Comparison of ENCODE assay signal across 11 mouse cellular contexts in the genomic region with DNA sequence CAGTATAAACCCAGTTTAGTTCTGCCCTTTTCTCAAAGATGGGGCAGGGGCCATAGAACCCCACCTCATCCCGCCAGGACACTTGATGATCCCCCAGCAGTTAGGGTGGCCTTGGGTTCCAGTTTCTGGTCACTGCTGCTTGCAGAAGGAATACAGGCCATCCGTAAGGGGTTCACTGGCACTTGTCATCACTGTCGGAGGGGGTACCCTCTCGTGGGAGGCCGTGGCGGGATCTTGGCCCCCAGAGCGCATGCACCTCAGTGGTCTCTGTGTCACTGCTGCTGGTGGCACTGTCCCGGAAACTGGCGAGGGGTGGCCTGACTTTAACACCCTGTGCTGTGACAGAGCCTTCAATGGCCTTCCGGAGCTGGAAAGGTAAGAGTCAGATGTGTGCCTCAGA. TPM values are rescaled to one million over a fixed set of nuclear protein-coding genes. Genes with fewer than 3 reads are reported as not detected.
DNase-seq lines count a peak whose midpoint lies in the region; ATAC-seq and TF ChIP-seq lines count a peak whose summit lies in the region.
"Had no signal": no experiment of that assay in that cellular context is flagged by ENCODE, and none has a peak within 500 bp of the region (broad histone marks: within the 10 kb centered on the region; RNA-seq: fewer than 3 reads in every experiment).

No protein-coding gene starts in this region.

- no peak overlapping the region for H3K9ac ChIP-seq in hindbrain, embryonic 11.5 days (ENCODE audit: low read depth, low read length)
- H3K9ac ChIP-seq in hindbrain, embryonic 13.5 days: no peak overlapping the region
- no peak overlapping the region for H3K9ac ChIP-seq in neural tube, embryonic 13.5 days

- no peak overlapping the region for H3K4me2 ChIP-seq in hindbrain, embryonic 11.5 days (replicated peaks; ENCODE audit: low read depth, low read length)
- H3K4me2 ChIP-seq in hindbrain, embryonic 13.5 days: no peak overlapping the region
- H3K4me2 ChIP-seq in neural tube, embryonic 13.5 days: no peak overlapping the region

- 91% methylated on average over 10 of the region's 10 CpGs for WGBS in cerebellum, adult 2 months
- WGBS in hindbrain, embryonic 11.5 days: 91% methylated on average over 10 of the region's 10 CpGs
- 91% methylated on average over 10 of the region's 10 CpGs for WGBS in hindbrain, embryonic 13.5 days
- WGBS in neural tube, embryonic 13.5 days: 93% methylated on average over 10 of the region's 10 CpGs

- intact Hi-C loops in left cerebral cortex, postnatal 4 days (cut with DNase I): no loop called here

- no peak overlapping the region for H3K27ac ChIP-seq in cerebellum, adult 2 months (ENCODE audit: insufficient read depth, low read length)
- no peak overlapping the region for H3K27ac ChIP-seq in hindbrain, embryonic 11.5 days (ENCODE audit: low read depth, low read length)
- no peak overlapping the region for H3K27ac ChIP-seq in hindbrain, embryonic 13.5 days
- 0 out of 2 replicates have a peak overlapping the region, but pooled peaks have one; percentile 72 for H3K27ac ChIP-seq in neural tube, embryonic 13.5 days (replicated peaks)

- peak; percentile 3; the same call in 1 of the 2 replicates for ATAC-seq in hindbrain, embryonic 11.5 days (ENCODE audit: low FRiP score)
- no peak for ATAC-seq in hindbrain, embryonic 13.5 days (ENCODE audit: low FRiP score)
- no peak for ATAC-seq in neural tube, embryonic 13.5 days (ENCODE audit: low read depth)

- H3K36me3 ChIP-seq in hindbrain, embryonic 11.5 days (ENCODE audit: control insufficient read depth, insufficient read depth, low read length): no peaks in the 10 kb centered on the region
- peaks cover 82% of the 10 kb centered on the region for H3K36me3 ChIP-seq in hindbrain, embryonic 13.5 days
- peaks cover 84% of the 10 kb centered on the region for H3K36me3 ChIP-seq in neural tube, embryonic 13.5 days

- 0 out of 2 replicates have a peak, but pooled peaks have one; percentile 2 for TF ChIP-seq POLR2A in cerebellum, adult 2 months (IDR thresholded peaks at IDR 0.05; ENCODE audit: borderline replicate concordance, insufficient read depth, low read length)

- no peaks in the 10 kb centered on the region for H3K27me3 ChIP-seq in cerebellum, adult 2 months (ENCODE audit: control insufficient read depth, insufficient read depth, low read length)
- no peaks in the 10 kb centered on the region for H3K27me3 ChIP-seq in hindbrain, embryonic 11.5 days (ENCODE audit: control insufficient read depth, insufficient read depth, low read length)
- no peaks in the 10 kb centered on the region for H3K27me3 ChIP-seq in hindbrain, embryonic 13.5 days
- no peaks in the 10 kb centered on the region for H3K27me3 ChIP-seq in neural tube, embryonic 13.5 days

- no peaks in the 10 kb centered on the region for H3K9me3 ChIP-seq in hindbrain, embryonic 11.5 days (ENCODE audit: control insufficient read depth, low read length)
- H3K9me3 ChIP-seq in hindbrain, embryonic 13.5 days: no peaks in the 10 kb centered on the region
- no peaks in the 10 kb centered on the region for H3K9me3 ChIP-seq in neural tube, embryonic 13.5 days
- H3K9me3 ChIP-seq: megakaryocyte, embryonic 14.5 days had no signal

- peaks cover 50% of the 10 kb centered on the region for H3K4me1 ChIP-seq in cerebellum, adult 2 months (ENCODE audit: control insufficient read depth, insufficient read depth, low read length)
- peaks cover 14% of the 10 kb centered on the region for H3K4me1 ChIP-seq in hindbrain, embryonic 11.5 days (replicated peaks; ENCODE audit: control insufficient read depth, insufficient read depth, low read length)
- H3K4me1 ChIP-seq in hindbrain, embryonic 13.5 days (replicated peaks): peaks cover 27% of the 10 kb centered on the region
- H3K4me1 ChIP-seq in neural tube, embryonic 13.5 days (replicated peaks): peaks cover 32% of the 10 kb centered on the region

- no peak overlapping the region for H3K4me3 ChIP-seq in cerebellum, adult 2 months (replicated peaks; ENCODE audit: insufficient read depth, low read depth, low read length)
- H3K4me3 ChIP-seq in hindbrain, embryonic 11.5 days (ENCODE audit: low read depth, low read length): no peak overlapping the region
- no peak overlapping the region for H3K4me3 ChIP-seq in hindbrain, embryonic 13.5 days
- H3K4me3 ChIP-seq in neural tube, embryonic 13.5 days: no peak overlapping the region
- H3K4me3 ChIP-seq: megakaryocyte, embryonic 14.5 days; myocyte had no signal

- no peak for TF ChIP-seq CTCF in cerebellum, adult 2 months (IDR thresholded peaks at IDR 0.05; ENCODE audit: borderline replicate concordance, insufficient read depth, low read depth, low read length)

- no peak for DNase-seq in cerebellum, adult 2 months
- no peak for DNase-seq in cerebellum, postnatal 36 days
- no peak for DNase-seq in hindbrain, embryonic 11.5 days (ENCODE audit: low spot score)
- no peak for DNase-seq in neural tube, embryonic 10.5 days (ENCODE audit: extremely low spot score, low spot score)
- DNase-seq in left cerebral cortex, postnatal 4 days: no peak
- DNase-seq in kidney, adult 9 months: no peak

RNA-seq across cellular contexts. Expression of gene Fam131a, which starts 10.0 kb away (rescaled TPM):
- 123 and 137 TPM in 2 replicates for polyA plus RNA-seq in cerebellum, adult 2 months (2012; rRNA removed)
- polyA plus RNA-seq in hindbrain, embryonic 11.5 days (2014; fragmentation: Nextera tagmentation; extraction: Ambion mirVana): 11.2 and 11.8 TPM in 2 replicates
- 32.7 and 35.1 TPM in 2 replicates for polyA plus RNA-seq in hindbrain, embryonic 13.5 days (2015; fragmentation: Nextera tagmentation; extraction: Ambion mirVana)
- polyA plus RNA-seq in neural tube, embryonic 13.5 days (2015; fragmentation: Nextera tagmentation; extraction: Ambion mirVana): 26.3 and 27.8 TPM in 2 replicates
- total RNA-seq in left cerebral cortex, postnatal 4 days (2021): 100 to 1,000 TPM; 101 to 115 TPM
- total RNA-seq: granulocyte monocyte progenitor cell, adult 5-6 weeks had no signal

RNA-seq across cellular contexts. Expression of gene Polr2h, which starts 14.4 kb away (rescaled TPM):
- 38.6 and 41.2 TPM in 2 replicates for polyA plus RNA-seq in cerebellum, adult 2 months (2012; rRNA removed)
- 103 and 105 TPM in 2 replicates for polyA plus RNA-seq in hindbrain, embryonic 11.5 days (2014; fragmentation: Nextera tagmentation; extraction: Ambion mirVana)
- polyA plus RNA-seq in hindbrain, embryonic 13.5 days (2015; fragmentation: Nextera tagmentation; extraction: Ambion mirVana): 83.5 and 93.7 TPM in 2 replicates
- polyA plus RNA-seq in neural tube, embryonic 13.5 days (2015; fragmentation: Nextera tagmentation; extraction: Ambion mirVana): 89.9 and 92.3 TPM in 2 replicates
- total RNA-seq in left cerebral cortex, postnatal 4 days (2021): 10 to 100 TPM; 30.5 to 32.0 TPM

RNA-seq across cellular contexts. Expression of gene Clcn2, which starts 14.5 kb away (rescaled TPM):
- polyA plus RNA-seq in cerebellum, adult 2 months (2012; rRNA removed): 94.4 and 97.2 TPM in 2 replicates
- polyA plus RNA-seq in hindbrain, embryonic 11.5 days (2014; fragmentation: Nextera tagmentation; extraction: Ambion mirVana): 20.7 and 22.0 TPM in 2 replicates
- 30.2 and 31.1 TPM in 2 replicates for polyA plus RNA-seq in hindbrain, embryonic 13.5 days (2015; fragmentation: Nextera tagmentation; extraction: Ambion mirVana)
- polyA plus RNA-seq in neural tube, embryonic 13.5 days (2015; fragmentation: Nextera tagmentation; extraction: Ambion mirVana): 30.8 and 31.4 TPM in 2 replicates
- 10 to 100 TPM; 38.8 to 40.3 TPM for total RNA-seq in left cerebral cortex, postnatal 4 days (2021)

RNA-seq across cellular contexts. Expression of gene Chrd, which starts 29.9 kb away (rescaled TPM):
- 60.1 and 71.4 TPM in 2 replicates for polyA plus RNA-seq in cerebellum, adult 2 months (2012; rRNA removed)
- 2.3 and 3.1 TPM in 2 replicates for polyA plus RNA-seq in hindbrain, embryonic 11.5 days (2014; fragmentation: Nextera tagmentation; extraction: Ambion mirVana)
- polyA plus RNA-seq in hindbrain, embryonic 13.5 days (2015; fragmentation: Nextera tagmentation; extraction: Ambion mirVana): 5.7 and 6.4 TPM in 2 replicates
- 5.8 and 6.9 TPM in 2 replicates for polyA plus RNA-seq in neural tube, embryonic 13.5 days (2015; fragmentation: Nextera tagmentation; extraction: Ambion mirVana)
- total RNA-seq in left cerebral cortex, postnatal 4 days (2021): 10 to 100 TPM; 15.4 to 18.6 TPM
- total RNA-seq: granulocyte monocyte progenitor cell, adult 5-6 weeks had no signal

RNA-seq across cellular contexts. Expression of gene Thpo, which starts 31.2 kb away (rescaled TPM):
- polyA plus RNA-seq in cerebellum, adult 2 months (2012; rRNA removed): 15.8 and 19.6 TPM in 2 replicates
- 0.39 and 0.83 TPM in 2 replicates for polyA plus RNA-seq in hindbrain, embryonic 11.5 days (2014; fragmentation: Nextera tagmentation; extraction: Ambion mirVana)
- polyA plus RNA-seq in hindbrain, embryonic 13.5 days (2015; fragmentation: Nextera tagmentation; extraction: Ambion mirVana): 0.88 and 1.1 TPM in 2 replicates
- polyA plus RNA-seq in neural tube, embryonic 13.5 days (2015; fragmentation: Nextera tagmentation; extraction: Ambion mirVana): 0.99 and 1.5 TPM in 2 replicates
- total RNA-seq in left cerebral cortex, postnatal 4 days (2021): 1 to 10 TPM; 1.2 to 2.3 TPM
- total RNA-seq: granulocyte monocyte progenitor cell, adult 5-6 weeks had no signal
